Mouse (Mus musculus) cerebellum, postnatal 25 days (tissue): ENCODE data around the gene Lypd6b.
A peak's percentile ranks its signal among the peaks of the same experiment; 100 is the strongest.

Experiments
- DNase-seq, 2 experiments: peaks; one replicate each; pipeline ENCODE4 v3.0.0; 2021; ENCODE audit warnings: mixed read lengths in 2 of 2

Gene Lypd6b

GRCm38 (mm10) chr2:49880507-49880906 lies 93.0 kb downstream of the Lypd6b start:
- DNase-seq, result no peak

GRCm38 (mm10) chr2:49881002-49881401 lies 93.5 kb downstream of the Lypd6b start:
- no peak for DNase-seq

GRCm38 (mm10) chr2:49882461-49882860 lies 95.0 kb downstream of the Lypd6b start:
- DNase-seq, result no peak

- no peak for DNase-seq
Measured at GRCm38 (mm10) chr2:49883990-49884389, 96.5 kb downstream of the Lypd6b start.

GRCm38 (mm10) chr2:49886209-49886608 lies 98.7 kb downstream of the Lypd6b start:
- DNase-seq, result no peak

- DNase-seq, result no peak
Measured at GRCm38 (mm10) chr2:49888346-49888745, 100.9 kb downstream of the Lypd6b start.

- no peak for DNase-seq
Measured at GRCm38 (mm10) chr2:49890727-49891126, 103.2 kb downstream of the Lypd6b start.

- no peak for DNase-seq
Measured at GRCm38 (mm10) chr2:49909838-49910407, 122.4 kb downstream of the Lypd6b start.

- no peak for DNase-seq
Measured at GRCm38 (mm10) chr2:49911296-49912034, 124.0 kb downstream of the Lypd6b start.

- DNase-seq, result no peak
Measured at GRCm38 (mm10) chr2:49912261-49912895, 124.9 kb downstream of the Lypd6b start.

- no peak for DNase-seq
Measured at GRCm38 (mm10) chr2:49917489-49917888, 130.0 kb downstream of the Lypd6b start.

- no peak for DNase-seq
Measured at GRCm38 (mm10) chr2:49918132-49918531, 130.6 kb downstream of the Lypd6b start.

- no peak for DNase-seq
Measured at GRCm38 (mm10) chr2:49918692-49919091, 131.2 kb downstream of the Lypd6b start.

- DNase-seq, result no peak
Measured at GRCm38 (mm10) chr2:49921948-49922347, 134.5 kb downstream of the Lypd6b start.

- DNase-seq, result peak in 1 of 2 experiments; percentile 15
Measured at GRCm38 (mm10) chr2:49922810-49923209, 135.3 kb downstream of the Lypd6b start.

- no peak for DNase-seq
Measured at GRCm38 (mm10) chr2:49926186-49926585, 138.7 kb downstream of the Lypd6b start.

- DNase-seq, result no peak
Measured at GRCm38 (mm10) chr2:49927362-49927761, 139.9 kb downstream of the Lypd6b start.

- no peak for DNase-seq
Measured at GRCm38 (mm10) chr2:49929931-49930330, 142.4 kb downstream of the Lypd6b start.

GRCm38 (mm10) chr2:49937621-49938020 lies 150.1 kb downstream of the Lypd6b start:
- no peak for DNase-seq

GRCm38 (mm10) chr2:49938246-49938645 lies 150.8 kb downstream of the Lypd6b start:
- no peak for DNase-seq

GRCm38 (mm10) chr2:49940372-49940771 lies 152.9 kb downstream of the Lypd6b start:
- no peak for DNase-seq

- no peak for DNase-seq
Measured at GRCm38 (mm10) chr2:49942100-49942499, 154.6 kb downstream of the Lypd6b start.

GRCm38 (mm10) chr2:49951681-49952080 lies 164.2 kb downstream of the Lypd6b start:
- DNase-seq, result no peak

GRCm38 (mm10) chr2:49952632-49953293 lies 165.3 kb downstream of the Lypd6b start:
- no peak for DNase-seq
